Mouse (Mus musculus) forebrain, embryonic 12.5 days (tissue): ENCODE data around the gene Sp7. TPM values are rescaled to one million over a fixed set of nuclear protein-coding genes. Genes with fewer than 3 reads are reported as not detected.
"Not testable (repeated sequence)": the region's sequence is repeated elsewhere in the genome, so short reads cannot be mapped to it uniquely, and the experiment has no call there.

Source experiments
- ATAC-seq: fragments of 200-750 bp; cut with Nextera tagmentation; 2 replicates; pipeline ENCODE4 v1.8.0; 2017; ENCODE audit warnings: moderate TSS enrichment; ENCODE audit not compliant: low FRiP score
- H3K27ac ChIP-seq: fragments of 300-500 bp; sonication (generic); 2 replicates; pipeline ENCODE4 v1.5.1; 2016; ENCODE audit warnings: mild to moderate bottlenecking
- H3K27me3 ChIP-seq: fragments of 300-500 bp; sonication (generic); 2 replicates; pipeline ENCODE4 v1.6.1; 2016; ENCODE audit warnings: mild to moderate bottlenecking
- H3K36me3 ChIP-seq: fragments of 300-500 bp; sonication (generic); replicated peaks from 2 replicates; pipeline ENCODE4 v1.6.1; 2016; ENCODE audit warnings: mild to moderate bottlenecking
- H3K4me1 ChIP-seq: fragments of 300-500 bp; sonication (generic); 2 replicates; pipeline ENCODE4 v1.6.1; 2016
- H3K4me2 ChIP-seq: fragments of 300-500 bp; sonication (generic); 2 replicates; pipeline ENCODE4 v1.6.1; 2016; ENCODE audit warnings: mild to moderate bottlenecking, moderate library complexity
- H3K4me3 ChIP-seq: fragments of 300-500 bp; sonication (generic); replicated peaks from 2 replicates; pipeline ENCODE4 v1.5.1; 2016; ENCODE audit warnings: mild to moderate bottlenecking
- H3K9ac ChIP-seq: fragments of 300-500 bp; sonication (generic); 2 replicates; pipeline ENCODE4 v1.6.1; 2016; ENCODE audit warnings: mild to moderate bottlenecking
- H3K9me3 ChIP-seq: fragments of 300-500 bp; sonication (generic); 2 replicates; pipeline ENCODE4 v1.6.1; 2016
- WGBS: fragments of 180-500 bp; shearing (Covaris S2); methylation state at CpG from one replicate; pipeline ENCODE4 v1.1.7; 2016; 5-methylcytosine and 5-hydroxymethylcytosine counted together
- polyA plus RNA-seq: library from polyadenylated mRNA; unstranded; fragments of >200 nt; fragmentation: Nextera tagmentation; extraction: Ambion mirVana; gene quantifications from 2 replicates; pipeline ENCODE4 v1.2.1, GENCODE M21; 2016

Gene Sp7
- polyA plus RNA-seq, 1 experiment from 2014 or later, result 0.32 TPM

DNA sequence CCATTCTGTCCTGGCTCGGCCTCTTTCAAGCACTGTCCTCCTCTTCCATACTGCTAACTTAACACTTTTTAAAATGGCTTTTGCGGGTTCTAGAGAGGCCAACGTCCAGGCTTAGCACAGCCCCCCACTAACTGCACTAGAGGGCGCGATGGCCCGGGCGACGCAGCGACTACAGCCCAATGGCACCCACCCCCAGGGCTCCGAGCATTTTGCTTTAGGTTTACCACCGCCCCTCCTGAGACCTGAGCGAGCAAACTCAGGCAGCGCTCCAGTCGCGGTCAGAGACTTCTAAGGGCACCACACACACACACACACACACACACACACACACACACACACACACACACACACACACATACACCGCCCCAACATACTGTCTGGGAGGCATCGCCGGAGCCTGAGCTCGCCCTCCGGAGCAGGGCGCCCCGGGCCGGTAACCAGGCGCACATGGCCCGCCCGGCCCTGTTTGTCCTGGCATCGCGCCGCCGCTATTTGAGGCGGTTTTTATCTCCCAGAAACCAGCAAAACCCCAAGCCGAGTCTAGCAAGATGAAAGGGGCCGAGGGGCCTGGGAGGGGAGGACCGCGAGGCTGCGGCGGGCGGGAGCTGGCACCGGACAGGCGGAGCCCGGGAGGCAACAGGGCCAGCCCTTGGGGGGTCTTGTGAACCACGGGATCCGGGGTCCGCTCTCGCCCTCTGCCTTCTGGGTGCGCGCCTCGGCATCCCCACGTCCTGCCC lies 11.7 kb downstream of the Sp7 start:
- peak overlapping the region; percentile 87 for H3K4me2 ChIP-seq
- H3K27me3 ChIP-seq, result peaks cover 49% of the 10 kb centered on the region
- H3K4me1 ChIP-seq, result peaks cover 42% of the 10 kb centered on the region
- no peaks in the 10 kb centered on the region for H3K36me3 ChIP-seq
- H3K27ac ChIP-seq, result peak overlapping the region; percentile 71
- peak; percentile 59 for ATAC-seq
- peak overlapping the region; percentile 49 for H3K4me3 ChIP-seq
- under 1% methylated on average over 49 of the region's 49 CpGs for WGBS
- H3K9me3 ChIP-seq, result no peaks in the 10 kb centered on the region
- H3K9ac ChIP-seq, result peak overlapping the region; percentile 68

GRCm38 (mm10) chr15:102353986-102354385 lies 13.0 kb downstream of the Sp7 start:
- peaks cover 36% of the 10 kb centered on the region for H3K27me3 ChIP-seq
- H3K4me3 ChIP-seq, result no peak overlapping the region
- H3K4me1 ChIP-seq, result peaks cover 46% of the 10 kb centered on the region
- no peak overlapping the region for H3K4me2 ChIP-seq
- no peaks in the 10 kb centered on the region for H3K36me3 ChIP-seq
- no peak for ATAC-seq
- no peaks in the 10 kb centered on the region for H3K9me3 ChIP-seq
- no peak overlapping the region for H3K27ac ChIP-seq
- WGBS, result 76% methylated on average over 2 of the region's 2 CpGs
- no peak overlapping the region for H3K9ac ChIP-seq

DNA sequence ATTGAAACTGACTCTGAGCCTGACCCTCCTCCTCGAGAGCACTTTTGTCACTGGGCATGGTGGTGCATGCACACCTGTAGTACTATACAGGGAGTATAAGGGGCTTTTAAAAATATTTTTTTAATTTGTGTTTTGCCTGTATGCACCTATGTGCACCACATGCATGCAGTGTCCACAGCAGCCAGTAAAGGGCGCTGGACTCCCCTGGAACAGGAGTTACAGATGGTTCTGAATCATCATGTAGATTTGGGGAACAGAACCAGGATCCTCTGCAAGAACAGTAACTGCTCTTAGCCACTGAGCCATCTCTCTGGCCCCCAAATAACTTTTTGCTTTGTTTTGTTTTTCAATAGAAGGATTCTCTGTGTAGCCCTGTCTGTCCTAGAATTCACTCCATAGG lies 14.8 kb downstream of the Sp7 start:
- no peak overlapping the region for H3K4me3 ChIP-seq
- no peak overlapping the region for H3K4me2 ChIP-seq
- 58% methylated on average over 2 of the region's 2 CpGs for WGBS
- H3K9me3 ChIP-seq, result no peaks in the 10 kb centered on the region
- no peak overlapping the region for H3K27ac ChIP-seq
- no peak overlapping the region for H3K9ac ChIP-seq
- peaks cover 18% of the 10 kb centered on the region for H3K27me3 ChIP-seq
- ATAC-seq, result no peak
- peaks cover 36% of the 10 kb centered on the region for H3K4me1 ChIP-seq
- peaks cover 4% of the 10 kb centered on the region; the same call in 1 of the 2 replicates for H3K36me3 ChIP-seq

DNA sequence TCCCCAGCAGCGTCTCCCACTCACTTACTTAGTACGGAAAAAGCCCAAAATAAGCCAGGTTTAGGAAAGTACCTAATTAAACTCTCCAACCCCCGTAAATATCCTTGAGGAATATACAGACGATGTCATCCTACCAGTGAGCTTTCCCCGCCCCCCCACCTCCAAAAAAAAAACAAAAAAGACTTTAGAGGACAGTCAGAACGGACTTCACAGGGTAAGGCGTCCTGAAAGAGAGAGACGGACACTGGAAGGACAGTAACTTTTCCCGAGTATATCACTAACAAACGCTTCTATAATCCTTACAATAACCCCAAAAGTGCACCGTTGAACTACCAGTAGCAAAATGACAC lies 16.1 kb downstream of the Sp7 start:
- H3K9ac ChIP-seq, result peak overlapping the region; percentile 84
- ATAC-seq, result no peak
- H3K36me3 ChIP-seq, result peaks cover 16% of the 10 kb centered on the region
- H3K27ac ChIP-seq, result no peak overlapping the region
- H3K4me1 ChIP-seq, result peaks cover 26% of the 10 kb centered on the region
- H3K4me3 ChIP-seq, result peak overlapping the region; percentile 79
- H3K9me3 ChIP-seq, result no peaks in the 10 kb centered on the region
- 10% methylated on average over 11 of the region's 11 CpGs for WGBS
- peak overlapping the region; percentile 79 for H3K4me2 ChIP-seq
- peaks cover 5% of the 10 kb centered on the region for H3K27me3 ChIP-seq

DNA sequence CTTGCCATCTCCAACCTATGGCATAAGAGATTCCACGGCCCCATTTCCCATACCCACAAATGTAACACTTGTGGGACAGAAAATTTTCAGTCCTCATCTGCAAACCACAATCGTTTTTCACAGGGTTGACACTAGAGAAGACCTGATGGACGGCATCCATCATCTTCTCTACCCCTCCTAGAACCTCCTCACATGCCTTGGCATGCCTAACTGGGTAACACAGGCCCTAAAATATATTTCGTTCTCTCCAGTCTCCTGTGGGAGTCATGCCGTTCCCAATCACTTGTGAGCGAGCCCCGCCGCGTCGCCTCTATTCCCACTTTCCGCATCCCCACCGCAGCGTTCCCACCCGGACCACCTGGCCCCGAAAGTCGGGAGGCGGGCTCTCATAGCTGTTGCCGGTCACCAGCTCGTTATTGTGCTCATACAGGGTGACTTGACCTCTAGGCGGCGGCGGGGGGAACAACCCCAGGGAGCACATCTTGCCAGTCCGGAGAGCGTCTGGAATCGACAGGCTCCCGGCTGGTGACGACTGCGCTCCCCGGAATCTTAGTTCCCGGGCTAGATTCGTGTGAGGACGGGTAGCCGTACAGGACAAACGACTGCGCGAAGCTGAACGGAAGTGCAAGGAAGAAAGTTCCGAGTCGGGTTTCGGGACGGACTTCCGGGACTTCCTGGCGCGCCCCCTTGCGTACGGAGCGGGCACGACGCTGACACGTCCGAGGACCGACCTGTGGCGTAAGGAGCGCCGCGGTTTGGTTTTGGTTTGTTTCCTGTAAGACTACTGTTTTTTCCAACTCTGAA lies 16.6 kb downstream of the Sp7 start, which contains the start of gene Aaas:
Gene Aaas (minus strand): TSS at position 634 of the 804 bp plus-strand sequence.
- Histone ChIP-seq H3K9ac (peak within 1 kb of the TSS; percentile 84), H3K4me1 (peaks cover 20% of the 10 kb centered on the region), H3K27me3 (no peaks in the 10 kb centered on the region), H3K4me3 (peak within 1 kb of the TSS; percentile 79), H3K4me2 (peak within 1 kb of the TSS; percentile 79), H3K36me3 (peaks cover 22% of the 10 kb centered on the region), H3K27ac (peak within 1 kb of the TSS; percentile 71), H3K9me3 (no peaks in the 10 kb centered on the region)
- under 1% methylated on average over 56 of the region's 56 CpGs for WGBS
- peak; percentile 82 for ATAC-seq

- H3K4me2 ChIP-seq, result no peak overlapping the region
- peaks cover 13% of the 10 kb centered on the region for H3K4me1 ChIP-seq
- peaks cover 37% of the 10 kb centered on the region for H3K36me3 ChIP-seq
- ATAC-seq, result no peak
- H3K4me3 ChIP-seq, result no peak overlapping the region
- H3K27ac ChIP-seq, result no peak overlapping the region
- 87% methylated on average over 4 of the region's 4 CpGs for WGBS
- H3K9me3 ChIP-seq, result no peaks in the 10 kb centered on the region
- no peaks in the 10 kb centered on the region for H3K27me3 ChIP-seq
- no peak overlapping the region for H3K9ac ChIP-seq
Measured at GRCm38 (mm10) chr15:102346444-102346843, 20.5 kb downstream of the Sp7 start.

DNA sequence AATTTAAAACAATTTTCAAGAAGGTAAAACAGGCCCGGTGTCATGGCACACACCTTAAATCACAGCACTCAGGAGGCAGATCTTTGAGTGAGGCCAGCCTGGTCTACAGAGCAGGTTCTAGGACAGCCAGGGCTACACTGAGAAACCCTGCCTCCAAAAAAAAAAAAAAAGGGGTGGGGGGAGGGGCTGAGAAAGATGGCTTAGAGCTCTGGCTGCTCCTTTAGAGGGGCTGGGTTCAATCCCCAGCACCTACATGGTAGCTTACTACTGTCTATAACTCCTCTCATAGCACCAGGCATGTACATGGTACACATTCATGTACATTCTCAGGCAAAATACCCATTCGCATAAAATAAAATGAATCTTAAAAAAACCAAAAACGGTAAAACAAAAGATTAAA lies 22.5 kb downstream of the Sp7 start:
- 95% methylated on average over 3 of the region's 3 CpGs for WGBS
- H3K4me2 ChIP-seq, result no peak overlapping the region
- no peak overlapping the region for H3K4me3 ChIP-seq
- no peaks in the 10 kb centered on the region for H3K9me3 ChIP-seq
- H3K9ac ChIP-seq, result no peak overlapping the region
- H3K27ac ChIP-seq, result no peak overlapping the region
- H3K4me1 ChIP-seq, result peaks cover under 1% of the 10 kb centered on the region; the same call in 1 of the 2 replicates
- peaks cover 49% of the 10 kb centered on the region for H3K36me3 ChIP-seq
- no peaks in the 10 kb centered on the region for H3K27me3 ChIP-seq
- ATAC-seq, result no peak

GRCm38 (mm10) chr15:102341580-102341979 lies 25.4 kb downstream of the Sp7 start:
- no peak overlapping the region for H3K9ac ChIP-seq
- 4% methylated on average over 1 of the region's 1 CpGs for WGBS
- H3K27ac ChIP-seq, result no peak overlapping the region
- no peak for ATAC-seq
- H3K4me1 ChIP-seq, result no peaks in the 10 kb centered on the region
- H3K36me3 ChIP-seq, result peaks cover 68% of the 10 kb centered on the region
- H3K9me3 ChIP-seq, result no peaks in the 10 kb centered on the region
- H3K4me2 ChIP-seq, result no peak overlapping the region
- no peaks in the 10 kb centered on the region for H3K27me3 ChIP-seq
- H3K4me3 ChIP-seq, result no peak overlapping the region

DNA sequence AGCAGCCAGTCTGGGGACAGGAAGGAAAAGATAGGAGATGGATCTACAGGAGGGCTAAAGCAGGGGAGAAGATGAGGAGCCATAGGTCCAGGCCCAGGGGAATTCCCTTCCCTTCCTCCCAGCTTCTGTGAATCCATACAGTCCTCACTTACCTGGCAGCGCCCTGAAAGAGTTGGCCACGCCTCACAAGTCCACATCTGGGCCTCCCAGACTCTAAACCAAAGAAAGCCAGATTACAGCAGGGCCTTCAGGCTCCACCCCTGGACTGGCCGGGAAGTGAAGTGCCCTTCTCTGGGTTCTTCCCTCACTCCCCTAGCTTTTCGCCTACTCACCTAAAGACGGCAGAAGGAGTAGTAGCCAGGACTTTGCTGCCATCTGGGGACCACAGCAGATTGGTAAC lies 27.4 kb downstream of the Sp7 start:
- H3K4me2 ChIP-seq, result no peak overlapping the region
- H3K4me1 ChIP-seq, result no peaks in the 10 kb centered on the region
- no peak overlapping the region for H3K4me3 ChIP-seq
- no peak for ATAC-seq
- peaks cover 68% of the 10 kb centered on the region for H3K36me3 ChIP-seq
- no peaks in the 10 kb centered on the region for H3K27me3 ChIP-seq
- 75% methylated on average over 5 of the region's 5 CpGs for WGBS
- H3K27ac ChIP-seq, result no peak overlapping the region
- H3K9ac ChIP-seq, result no peak overlapping the region
- H3K9me3 ChIP-seq, result no peaks in the 10 kb centered on the region

DNA sequence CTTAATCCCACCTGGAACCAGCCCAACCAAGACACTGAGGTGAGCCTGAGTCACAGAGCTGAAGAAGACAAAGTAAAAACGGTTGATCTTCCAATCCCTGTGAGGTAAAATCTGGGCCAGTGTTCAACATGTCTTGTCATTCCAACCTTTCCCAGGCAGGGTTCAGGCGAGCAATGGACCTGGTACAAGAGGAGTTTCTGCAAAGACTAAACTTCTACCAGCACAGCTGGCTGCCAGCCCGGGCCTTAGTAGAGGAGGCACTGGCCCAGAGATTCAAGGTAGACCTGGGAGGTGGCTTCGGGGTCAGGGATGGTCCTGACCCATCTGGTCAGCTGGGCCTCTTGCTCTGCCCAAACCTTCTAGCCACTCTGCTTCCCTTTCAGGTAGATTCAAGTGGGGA lies 30.0 kb downstream of the Sp7 start:
- Histone ChIP-seq H3K4me3 (no peak overlapping the region), H3K4me2 (no peak overlapping the region), H3K36me3 (peaks cover 81% of the 10 kb centered on the region), H3K4me1 (peaks cover 15% of the 10 kb centered on the region), H3K27me3 (no peaks in the 10 kb centered on the region), H3K9me3 (no peaks in the 10 kb centered on the region), H3K27ac (no peak overlapping the region), H3K9ac (no peak overlapping the region)
- 88% methylated on average over 4 of the region's 4 CpGs for WGBS
- ATAC-seq, result no peak

- not testable (repeated sequence) for H3K4me3 ChIP-seq, H3K27ac ChIP-seq, H3K27me3 ChIP-seq, H3K9me3 ChIP-seq, ATAC-seq, H3K4me2 ChIP-seq, H3K9ac ChIP-seq
- Histone ChIP-seq H3K36me3 (peaks cover 81% of the 10 kb centered on the region), H3K4me1 (peaks cover 22% of the 10 kb centered on the region)
- whole genome bisulfite sequencing, result 94% methylated on average over 5 of the region's 5 CpGs
Measured at GRCm38 (mm10) chr15:102335925-102336324, 31.1 kb downstream of the Sp7 start.

DNA sequence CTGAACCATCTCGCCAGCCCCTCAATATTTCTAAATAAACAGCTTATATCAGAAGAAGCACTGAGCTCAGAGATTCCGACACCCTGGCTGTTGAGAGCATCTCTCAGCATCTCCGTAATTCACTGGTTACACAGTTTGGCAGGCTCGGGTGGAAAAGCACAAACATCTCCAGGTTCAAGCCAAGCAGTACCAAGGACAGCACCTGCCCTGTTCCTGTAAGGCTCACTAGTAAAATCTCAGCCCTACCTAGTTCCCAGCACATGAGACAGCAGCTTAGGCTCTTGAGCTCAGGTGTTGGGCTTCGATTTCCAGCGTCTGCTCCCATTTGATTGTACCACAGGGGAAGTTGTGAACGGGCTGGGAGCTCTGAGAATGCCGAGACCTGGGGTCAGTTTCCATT lies 31.7 kb downstream of the Sp7 start:
- no peak for ATAC-seq
- WGBS, result 90% methylated on average over 8 of the region's 8 CpGs
- H3K36me3 ChIP-seq, result peaks cover 82% of the 10 kb centered on the region

More for the DNA sequence above, 31.7 kb downstream of the Sp7 start:
- no peak overlapping the region for H3K4me2 ChIP-seq
- H3K9me3 ChIP-seq, result no peaks in the 10 kb centered on the region
- H3K9ac ChIP-seq, result no peak overlapping the region
- no peaks in the 10 kb centered on the region for H3K27me3 ChIP-seq
- H3K27ac ChIP-seq, result no peak overlapping the region
- H3K4me3 ChIP-seq, result no peak overlapping the region
- H3K4me1 ChIP-seq, result peaks cover 22% of the 10 kb centered on the region
